Mouse (Mus musculus) midbrain, embryonic 15.5 days (tissue): ENCODE measurements around the gene 1700025G04Rik. TPM values are rescaled to one million over a fixed set of nuclear protein-coding genes. Genes with fewer than 3 reads are reported as not detected.

Experiments used
- ATAC-seq: fragments of 200-750 bp; cut with Nextera tagmentation; replicated peaks from 2 replicates; pipeline ENCODE4 v1.8.0; 2017; ENCODE audit warnings: moderate TSS enrichment
- H3K27ac ChIP-seq: fragments of 300-500 bp; sonication (generic); 2 replicates; pipeline ENCODE4 v1.5.1; 2015; ENCODE audit warnings: mild to moderate bottlenecking, inconsistent platforms
- H3K27me3 ChIP-seq: fragments of 300-500 bp; sonication (generic); replicated peaks from 2 replicates; pipeline ENCODE4 v1.6.1; 2015; ENCODE audit warnings: inconsistent platforms
- H3K36me3 ChIP-seq: fragments of 300-500 bp; sonication (generic); replicated peaks from 2 replicates; pipeline ENCODE4 v1.6.1; 2015; ENCODE audit warnings: inconsistent platforms
- H3K4me1 ChIP-seq: fragments of 300-500 bp; sonication (generic); 2 replicates; pipeline ENCODE4 v1.6.1; 2015; ENCODE audit warnings: inconsistent platforms
- H3K4me2 ChIP-seq: fragments of 300-500 bp; sonication (generic); 2 replicates; pipeline ENCODE4 v1.6.1; 2015; ENCODE audit warnings: inconsistent platforms, mild to moderate bottlenecking, moderate library complexity
- H3K4me3 ChIP-seq: fragments of 300-500 bp; sonication (generic); 2 replicates; pipeline ENCODE4 v1.5.1; 2015; ENCODE audit warnings: mild to moderate bottlenecking, inconsistent platforms
- H3K9ac ChIP-seq: fragments of 300-500 bp; sonication (generic); 2 replicates; pipeline ENCODE4 v1.6.1; 2015; ENCODE audit warnings: mild to moderate bottlenecking, inconsistent platforms
- H3K9me3 ChIP-seq: fragments of 300-500 bp; sonication (generic); 2 replicates; pipeline ENCODE4 v1.6.1; 2016; ENCODE audit warnings: inconsistent platforms
- WGBS: fragments of 180-500 bp; shearing (Covaris S2); methylation state at CpG from one replicate; pipeline ENCODE4 v1.1.7; 2015; ENCODE audit warnings: mixed read lengths; 5-methylcytosine and 5-hydroxymethylcytosine counted together
- polyA plus RNA-seq: library from polyadenylated mRNA; unstranded; fragments of >200 nt; fragmentation: Nextera tagmentation; extraction: Ambion mirVana; gene quantifications from 2 replicates; pipeline ENCODE4 v1.2.1, GENCODE M21; 2015

Gene 1700025G04Rik
- polyA plus RNA-seq, 1 experiment from 2014 or later: 34.6 TPM

GRCm38 (mm10) chr1:152088030-152088429, 1.9 kb downstream of the 1700025G04Rik start:
- no peak for ATAC-seq
- Histone ChIP-seq H3K36me3 (no peaks in the 10 kb centered on the region), H3K4me3 (peak overlapping the region; percentile 92), H3K4me2 (peak overlapping the region; percentile 73), H3K9me3 (no peaks in the 10 kb centered on the region), H3K9ac (peak overlapping the region; percentile 97; the same call in 1 of the 2 replicates), H3K27me3 (no peaks in the 10 kb centered on the region), H3K27ac (no peak overlapping the region), H3K4me1 (peaks cover 59% of the 10 kb centered on the region)
- 35% methylated on average over 5 of the region's 5 CpGs for WGBS

GRCm38 (mm10) chr1:152086951-152087350, 3.0 kb downstream of the 1700025G04Rik start:
- Histone ChIP-seq H3K4me1 (peaks cover 65% of the 10 kb centered on the region), H3K4me3 (peak overlapping the region; percentile 92; the same call in 1 of the 2 replicates), H3K9me3 (no peaks in the 10 kb centered on the region), H3K27ac (no peak overlapping the region), H3K9ac (no peak overlapping the region), H3K27me3 (no peaks in the 10 kb centered on the region), H3K36me3 (no peaks in the 10 kb centered on the region), H3K4me2 (peak overlapping the region; percentile 73)
- no peak for ATAC-seq
- WGBS: 18% methylated on average over 3 of the region's 3 CpGs

DNA sequence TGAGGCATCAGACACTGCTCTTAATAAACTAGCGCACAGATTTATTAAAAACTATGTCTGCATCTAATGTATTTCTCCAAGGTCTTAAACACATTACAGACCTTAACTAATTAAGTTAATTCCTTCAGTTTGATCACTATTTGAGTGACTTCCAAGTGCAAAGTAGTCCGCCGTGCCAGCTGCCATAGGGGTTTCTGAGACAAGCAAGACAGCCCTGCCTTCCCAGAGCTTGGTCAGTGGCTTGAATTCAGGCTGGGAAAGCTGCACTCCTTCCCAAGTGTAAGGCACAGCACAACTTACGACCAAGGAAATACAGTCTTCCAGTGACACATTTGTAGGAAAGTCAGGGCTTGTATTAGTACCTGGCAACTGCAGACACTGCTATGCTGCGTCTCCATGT, 4.4 kb downstream of the 1700025G04Rik start:
- Histone ChIP-seq H3K9me3 (no peaks in the 10 kb centered on the region), H3K4me3 (no peak overlapping the region), H3K27ac (no peak overlapping the region), H3K4me2 (0 out of 2 replicates have a peak overlapping the region, but pooled peaks have one; percentile 4), H3K27me3 (no peaks in the 10 kb centered on the region), H3K36me3 (no peaks in the 10 kb centered on the region), H3K9ac (no peak overlapping the region), H3K4me1 (peaks cover 57% of the 10 kb centered on the region)
- no peak for ATAC-seq
- 62% methylated on average over 5 of the region's 5 CpGs for WGBS

GRCm38 (mm10) chr1:152084638-152085345, 5.1 kb downstream of the 1700025G04Rik start:
- Histone ChIP-seq H3K4me3 (no peak overlapping the region), H3K36me3 (no peaks in the 10 kb centered on the region), H3K27ac (no peak overlapping the region), H3K9me3 (no peaks in the 10 kb centered on the region), H3K4me2 (peak overlapping the region; percentile 14), H3K27me3 (no peaks in the 10 kb centered on the region), H3K9ac (no peak overlapping the region), H3K4me1 (peaks cover 57% of the 10 kb centered on the region)
- 31% methylated on average over 15 of the region's 15 CpGs for WGBS
- ATAC-seq: no peak

DNA sequence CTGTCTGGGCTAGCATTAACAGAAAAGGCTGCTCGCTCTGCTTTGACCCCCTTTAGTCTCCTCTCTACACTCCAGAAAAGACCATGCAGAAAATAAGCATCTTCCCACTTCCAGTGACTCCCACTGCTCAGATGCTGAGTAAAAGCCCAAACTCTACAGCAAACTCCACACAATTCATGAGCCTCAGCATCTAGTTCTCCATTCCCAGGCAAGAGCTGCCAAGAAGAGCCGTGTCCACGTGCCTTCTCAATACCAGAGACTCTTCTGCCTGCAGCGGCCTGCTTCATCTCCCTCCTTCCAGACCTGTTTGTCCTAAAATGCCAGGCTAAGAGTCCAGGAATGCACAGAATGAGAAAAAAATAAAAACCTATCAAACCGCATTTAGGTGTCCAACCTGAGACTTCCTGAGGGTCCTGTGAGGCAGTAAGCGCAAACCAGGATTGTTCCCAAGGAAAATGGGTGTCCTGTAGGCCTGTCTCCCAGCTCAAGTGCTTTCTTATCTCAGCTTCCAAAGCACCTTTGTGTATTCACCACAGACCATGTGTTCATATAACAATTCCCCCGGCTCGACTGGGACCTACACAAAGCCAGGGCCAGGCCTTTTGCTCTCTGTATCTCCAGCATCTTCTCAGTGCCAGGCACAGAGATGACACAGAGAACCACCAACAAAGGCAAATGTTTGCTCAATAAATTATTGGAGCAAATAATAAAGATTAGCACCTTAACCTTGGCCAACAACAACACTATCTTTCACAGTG, 7.8 kb downstream of the 1700025G04Rik start:
- no peaks in the 10 kb centered on the region for H3K27me3 ChIP-seq
- no peak overlapping the region for H3K9ac ChIP-seq
- H3K4me1 ChIP-seq: peaks cover 43% of the 10 kb centered on the region
- WGBS: 73% methylated on average over 8 of the region's 8 CpGs
- H3K36me3 ChIP-seq: no peaks in the 10 kb centered on the region
- H3K9me3 ChIP-seq: no peaks in the 10 kb centered on the region
- no peak for ATAC-seq
- no peak overlapping the region for H3K4me2 ChIP-seq
- H3K27ac ChIP-seq: 0 out of 2 replicates have a peak overlapping the region, but pooled peaks have one; percentile 15
- H3K4me3 ChIP-seq: no peak overlapping the region

DNA sequence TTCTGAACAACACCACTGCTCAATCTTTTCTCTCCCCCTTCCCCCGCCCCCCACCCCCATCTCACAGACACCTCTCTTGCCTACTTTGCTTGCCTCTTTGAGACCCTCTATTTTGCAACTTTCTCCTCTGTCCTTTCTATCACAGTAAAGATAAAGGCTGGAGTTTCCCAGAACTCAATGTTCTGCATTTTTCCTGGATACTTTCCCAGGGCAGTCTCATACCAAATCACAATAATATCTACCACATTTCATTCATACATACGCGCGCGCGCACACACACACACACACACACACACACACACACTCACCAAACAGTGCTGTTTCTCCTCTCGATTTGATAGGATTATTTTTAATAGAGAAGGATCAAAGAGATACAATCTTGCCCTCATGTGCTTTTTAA, 8.8 kb downstream of the 1700025G04Rik start:
- H3K9ac ChIP-seq: no peak overlapping the region
- no peaks in the 10 kb centered on the region for H3K9me3 ChIP-seq
- H3K36me3 ChIP-seq: no peaks in the 10 kb centered on the region
- no peaks in the 10 kb centered on the region for H3K27me3 ChIP-seq
- H3K27ac ChIP-seq: no peak overlapping the region
- peaks cover 35% of the 10 kb centered on the region for H3K4me1 ChIP-seq
- H3K4me2 ChIP-seq: no peak overlapping the region
- no peak for ATAC-seq
- H3K4me3 ChIP-seq: no peak overlapping the region
- 93% methylated on average over 7 of the region's 7 CpGs for WGBS

DNA sequence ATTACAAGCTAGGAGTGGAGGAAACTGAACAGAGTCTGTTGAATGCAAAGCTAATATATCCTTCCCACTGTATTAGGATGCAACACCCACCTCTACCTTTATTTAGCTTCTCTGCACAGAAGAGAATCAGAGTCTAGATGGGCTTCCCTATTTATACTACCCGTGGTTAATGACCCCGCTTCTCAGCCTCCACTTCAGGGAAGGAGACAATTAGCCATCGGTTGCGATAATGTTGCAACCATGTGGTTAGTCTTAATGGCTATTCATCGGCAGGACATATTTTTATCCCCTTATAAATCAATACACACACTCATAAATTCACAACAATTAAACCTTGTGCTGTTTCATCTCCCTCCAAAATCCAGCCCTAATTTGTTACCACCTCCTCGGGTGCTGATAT, 9.7 kb downstream of the 1700025G04Rik start:
- no peak overlapping the region for H3K4me3 ChIP-seq
- H3K36me3 ChIP-seq: no peaks in the 10 kb centered on the region
- ATAC-seq: no peak
- no peaks in the 10 kb centered on the region for H3K9me3 ChIP-seq
- H3K27ac ChIP-seq: no peak overlapping the region
- no peak overlapping the region for H3K4me2 ChIP-seq
- peaks cover 28% of the 10 kb centered on the region for H3K4me1 ChIP-seq
- no peak overlapping the region for H3K9ac ChIP-seq
- H3K27me3 ChIP-seq: no peaks in the 10 kb centered on the region
- 88% methylated on average over 6 of the region's 6 CpGs for WGBS

DNA sequence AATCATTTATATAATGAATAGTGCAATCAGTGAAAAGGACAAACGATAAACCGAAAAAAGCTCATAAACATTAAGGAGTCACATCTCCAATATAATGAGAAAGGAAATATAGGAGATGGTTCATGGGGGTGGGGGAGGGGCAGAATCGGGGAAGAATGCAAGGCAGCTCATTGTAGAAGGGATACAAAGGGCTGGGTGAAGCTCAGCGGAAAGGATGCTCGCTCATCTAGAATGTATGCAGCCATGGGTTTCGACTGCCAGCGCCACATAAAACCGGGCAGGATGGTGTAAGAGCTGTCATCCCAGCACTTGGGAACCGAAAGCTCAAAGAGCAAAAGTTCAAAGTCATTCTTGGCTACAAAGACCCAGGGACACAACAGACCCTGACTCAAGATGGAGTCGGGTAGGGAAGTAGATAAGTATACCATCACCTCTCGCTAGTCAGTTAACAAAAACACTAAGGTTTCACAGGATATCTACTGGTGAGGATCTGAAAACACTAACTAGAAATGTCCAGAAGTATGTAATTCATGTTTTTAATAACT, 12.7 kb downstream of the 1700025G04Rik start:
- Histone ChIP-seq H3K4me3 (no peak overlapping the region), H3K27ac (0 out of 2 replicates have a peak overlapping the region, but pooled peaks have one; percentile 42), H3K36me3 (no peaks in the 10 kb centered on the region), H3K4me2 (no peak overlapping the region), H3K9me3 (no peaks in the 10 kb centered on the region), H3K4me1 (peaks cover 25% of the 10 kb centered on the region), H3K9ac (no peak overlapping the region), H3K27me3 (no peaks in the 10 kb centered on the region)
- 0 out of 2 replicates have a peak, but pooled peaks have one; percentile 30 for ATAC-seq
- 45% methylated on average over 11 of the region's 11 CpGs for WGBS

- 0 out of 2 replicates have a peak, but pooled peaks have one; percentile 10 for ATAC-seq
- Histone ChIP-seq H3K4me1 (peaks cover 21% of the 10 kb centered on the region), H3K27me3 (no peaks in the 10 kb centered on the region), H3K4me2 (no peak overlapping the region), H3K9ac (no peak overlapping the region), H3K36me3 (no peaks in the 10 kb centered on the region), H3K4me3 (no peak overlapping the region), H3K9me3 (no peaks in the 10 kb centered on the region), H3K27ac (no peak overlapping the region)
- WGBS: 74% methylated on average over 14 of the region's 14 CpGs
These were observed 13.6 kb downstream of the 1700025G04Rik start for GRCm38 (mm10) chr1:152076222-152076845.

DNA sequence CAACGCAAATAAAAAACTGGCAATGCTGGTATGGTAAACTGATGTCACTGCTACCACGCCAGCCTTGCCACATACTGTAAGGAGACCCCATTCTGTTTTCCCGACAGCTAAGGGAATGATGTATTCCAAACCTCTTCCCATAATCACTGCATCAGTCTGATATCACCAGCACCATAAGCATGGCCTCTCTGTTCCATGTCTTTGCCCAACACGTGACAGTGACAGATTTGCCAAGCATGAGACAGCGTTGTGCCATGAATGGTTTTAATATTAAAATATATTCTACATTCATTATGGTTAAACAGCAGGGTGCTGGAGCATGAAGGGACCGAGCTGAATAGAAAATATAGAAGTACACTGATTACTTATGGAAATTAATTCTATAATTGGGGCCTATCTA, 14.2 kb downstream of the 1700025G04Rik start:
- Histone ChIP-seq H3K9me3 (no peaks in the 10 kb centered on the region), H3K4me2 (no peak overlapping the region), H3K27me3 (no peaks in the 10 kb centered on the region), H3K9ac (no peak overlapping the region), H3K36me3 (no peaks in the 10 kb centered on the region), H3K27ac (no peak overlapping the region), H3K4me1 (peaks cover 24% of the 10 kb centered on the region), H3K4me3 (no peak overlapping the region)
- WGBS: 64% methylated on average over 6 of the region's 6 CpGs
- ATAC-seq: 0 out of 2 replicates have a peak, but pooled peaks have one; percentile 43

DNA sequence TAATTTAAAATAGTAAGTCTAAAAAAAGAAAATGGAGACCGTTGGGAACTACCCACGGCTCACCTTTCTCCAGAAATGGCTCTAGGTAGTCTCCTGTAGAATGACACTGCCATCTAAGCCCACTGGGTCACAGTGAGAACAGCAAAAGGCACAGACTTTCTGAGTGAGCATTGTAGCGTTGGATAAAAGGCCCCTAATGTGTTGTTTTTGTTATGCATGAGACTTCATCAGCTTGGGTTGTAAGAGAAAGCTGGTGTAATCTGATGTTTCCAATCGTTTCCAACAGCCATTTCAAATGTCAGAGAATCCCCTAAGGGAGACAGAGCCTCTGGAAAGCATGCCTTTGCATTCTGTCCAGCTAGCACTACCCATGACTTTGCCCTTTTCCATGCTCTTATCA, 19.5 kb downstream of the 1700025G04Rik start:
- no peak for ATAC-seq
- no peak overlapping the region for H3K9ac ChIP-seq
- no peak overlapping the region for H3K4me3 ChIP-seq
- 50% methylated on average over 4 of the region's 4 CpGs for WGBS
- no peaks in the 10 kb centered on the region for H3K27me3 ChIP-seq
- no peak overlapping the region for H3K4me2 ChIP-seq
- no peaks in the 10 kb centered on the region for H3K9me3 ChIP-seq
- H3K36me3 ChIP-seq: no peaks in the 10 kb centered on the region
- no peak overlapping the region for H3K27ac ChIP-seq
- H3K4me1 ChIP-seq: peaks cover 20% of the 10 kb centered on the region

DNA sequence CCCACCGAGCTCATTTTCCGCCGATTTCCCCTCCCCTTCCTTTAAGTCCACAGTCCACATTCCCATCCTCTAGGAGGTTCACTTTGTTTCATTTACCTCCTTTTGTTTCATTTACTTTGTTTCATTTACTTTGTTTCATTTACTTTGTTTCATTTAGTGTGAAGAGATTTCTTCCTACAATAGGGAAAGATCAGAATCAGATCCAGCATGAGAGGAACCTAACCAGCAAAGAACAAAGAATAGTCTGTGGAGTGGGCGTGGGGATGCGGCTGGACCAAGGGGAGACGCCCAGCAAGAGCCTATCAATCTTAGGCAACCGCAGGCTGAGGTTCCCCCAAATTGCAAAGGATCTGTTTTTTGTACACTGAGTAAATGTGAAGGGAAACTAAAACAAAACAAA, 20.2 kb downstream of the 1700025G04Rik start:
- H3K9ac ChIP-seq: no peak overlapping the region
- H3K4me1 ChIP-seq: peaks cover 20% of the 10 kb centered on the region
- H3K4me3 ChIP-seq: no peak overlapping the region
- 31% methylated on average over 7 of the region's 7 CpGs for WGBS
- ATAC-seq: no peak
- no peak overlapping the region for H3K4me2 ChIP-seq
- no peaks in the 10 kb centered on the region for H3K27me3 ChIP-seq
- H3K27ac ChIP-seq: no peak overlapping the region
- no peaks in the 10 kb centered on the region for H3K9me3 ChIP-seq
- H3K36me3 ChIP-seq: no peaks in the 10 kb centered on the region
